Comparison of ENCODE assay signal across 8 mouse cellular contexts in the genomic region with DNA sequence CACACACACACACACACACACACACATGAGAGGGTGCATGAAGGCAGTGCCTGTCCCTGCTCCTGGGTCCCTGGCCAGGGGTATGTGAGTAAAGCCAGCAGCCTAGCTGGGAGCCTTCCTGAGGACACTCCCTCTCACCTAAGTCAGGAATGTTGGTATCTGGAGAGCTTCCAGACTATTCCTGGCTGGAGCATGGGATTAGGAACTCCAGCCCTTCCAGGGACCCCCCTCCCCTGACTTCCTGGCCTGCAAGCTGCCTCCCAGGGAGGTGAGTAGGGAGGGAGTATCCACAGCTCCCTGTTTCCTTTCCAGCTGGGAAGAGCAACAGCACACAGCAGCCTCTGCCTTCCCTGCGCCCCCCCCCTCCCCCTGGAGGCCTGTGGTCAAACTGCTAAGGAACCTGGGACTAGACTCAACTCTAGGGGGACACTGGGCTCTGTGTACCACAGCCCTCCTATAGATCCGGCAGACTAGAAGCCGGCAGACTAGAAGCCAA. TPM values are rescaled to one million over a fixed set of nuclear protein-coding genes. Genes with fewer than 3 reads are reported as not detected.
DNase-seq lines count a peak whose midpoint lies in the region; ATAC-seq lines count a peak whose summit lies in the region.

No protein-coding gene starts in this region.

- 38% methylated on average over 3 of the region's 3 CpGs for WGBS in hindbrain, embryonic 13.5 days
- 32% methylated on average over 2 of the region's 3 CpGs for WGBS in hindbrain, embryonic 14.5 days
- WGBS in forebrain, embryonic 16.5 days: 32% methylated on average over 3 of the region's 3 CpGs

- H3K27ac ChIP-seq in hindbrain, embryonic 13.5 days: no peak overlapping the region
- no peak overlapping the region for H3K27ac ChIP-seq in hindbrain, embryonic 14.5 days
- H3K27ac ChIP-seq in forebrain, embryonic 16.5 days (ENCODE audit: low read length): no peak overlapping the region

- H3K4me1 ChIP-seq in hindbrain, embryonic 13.5 days (replicated peaks): peaks cover 19% of the 10 kb centered on the region
- 0 out of 2 replicates have a peak, but pooled peaks cover 6% of the 10 kb centered on the region for H3K4me1 ChIP-seq in hindbrain, embryonic 14.5 days (replicated peaks; ENCODE audit: control insufficient read depth, insufficient read depth, low read length)
- H3K4me1 ChIP-seq in forebrain, embryonic 16.5 days (replicated peaks; ENCODE audit: control insufficient read depth, insufficient read depth, low read length): peaks cover 9% of the 10 kb centered on the region

- no peaks in the 10 kb centered on the region for H3K36me3 ChIP-seq in hindbrain, embryonic 13.5 days
- no peaks in the 10 kb centered on the region for H3K36me3 ChIP-seq in hindbrain, embryonic 14.5 days (replicated peaks; ENCODE audit: control insufficient read depth, insufficient read depth)
- no peaks in the 10 kb centered on the region for H3K36me3 ChIP-seq in forebrain, embryonic 16.5 days (ENCODE audit: control insufficient read depth, insufficient read depth)

- intact Hi-C loops in gastrocnemius, postnatal 36 days (cut with DNase I): no loop called here

- no peaks in the 10 kb centered on the region for H3K9me3 ChIP-seq in hindbrain, embryonic 13.5 days
- no peaks in the 10 kb centered on the region for H3K9me3 ChIP-seq in hindbrain, embryonic 14.5 days (ENCODE audit: control insufficient read depth, low read length)
- H3K9me3 ChIP-seq in forebrain, embryonic 16.5 days (ENCODE audit: control insufficient read depth, low read length): no peaks in the 10 kb centered on the region

- no peak overlapping the region for H3K4me2 ChIP-seq in hindbrain, embryonic 13.5 days
- no peak overlapping the region for H3K4me2 ChIP-seq in hindbrain, embryonic 14.5 days (replicated peaks)
- H3K4me2 ChIP-seq in forebrain, embryonic 16.5 days (ENCODE audit: low read length): no peak overlapping the region

- no peak overlapping the region for H3K9ac ChIP-seq in hindbrain, embryonic 13.5 days
- H3K9ac ChIP-seq in hindbrain, embryonic 14.5 days: no peak overlapping the region
- no peak overlapping the region for H3K9ac ChIP-seq in forebrain, embryonic 16.5 days (replicated peaks; ENCODE audit: low read depth, low read length)

- H3K4me3 ChIP-seq in hindbrain, embryonic 13.5 days: no peak overlapping the region
- no peak overlapping the region for H3K4me3 ChIP-seq in hindbrain, embryonic 14.5 days (replicated peaks; ENCODE audit: low read length)
- H3K4me3 ChIP-seq in forebrain, embryonic 16.5 days (replicated peaks; ENCODE audit: low read length): no peak overlapping the region

- no peak for DNase-seq in hindbrain, embryonic 14.5 days (ENCODE audit: low spot score)
- DNase-seq in gastrocnemius, postnatal 36 days: peak; percentile 19 to 54
- DNase-seq in kidney, adult 8-10 months: peak; percentile 60 to 78
- peak; percentile 67 for DNase-seq in lung, postnatal 36 days
- DNase-seq in layer of hippocampus, postnatal 14 days (ENCODE audit: low spot score in 2 of 2): no peak
- DNase-seq in thymus, postnatal 25 days: no peak

- H3K27me3 ChIP-seq in hindbrain, embryonic 13.5 days: peaks cover 12% of the 10 kb centered on the region; the same call in 1 of the 2 replicates
- no peaks in the 10 kb centered on the region for H3K27me3 ChIP-seq in hindbrain, embryonic 14.5 days (ENCODE audit: control insufficient read depth, insufficient read depth, low read length)
- H3K27me3 ChIP-seq in forebrain, embryonic 16.5 days (replicated peaks; ENCODE audit: control insufficient read depth, insufficient read depth, low read length): no peaks in the 10 kb centered on the region

- 0 out of 2 replicates have a peak, but pooled peaks have one; percentile 15 for ATAC-seq in hindbrain, embryonic 13.5 days (ENCODE audit: low FRiP score)
- no peak for ATAC-seq in hindbrain, embryonic 14.5 days (ENCODE audit: low FRiP score)
- no peak for ATAC-seq in forebrain, embryonic 16.5 days

RNA-seq across cellular contexts. Expression of a gene that starts 1.2 kb away (rescaled TPM):
- 0.12 TPM in 1 of 2 replicates, not detected in the other for polyA plus RNA-seq in hindbrain, embryonic 13.5 days (2015; fragmentation: Nextera tagmentation; extraction: Ambion mirVana)
- polyA plus RNA-seq in hindbrain, embryonic 14.5 days (2014; fragmentation: Nextera tagmentation; extraction: Ambion mirVana): 0.18 and 0.19 TPM in 2 replicates
- 1 to 10 TPM; 1.1 to 1.3 TPM for total RNA-seq in gastrocnemius, postnatal 36 days (2021)
- total RNA-seq in layer of hippocampus, postnatal 14 days (2021): under 1 TPM; 0.45 to 0.67 TPM
- polyA plus RNA-seq in forebrain, embryonic 16.5 days (2015; fragmentation: Nextera tagmentation; extraction: Ambion mirVana): 0.17 and 0.42 TPM in 2 replicates

RNA-seq across cellular contexts. Expression of a gene that starts 26.1 kb away (rescaled TPM):
- 40.8 and 44.4 TPM in 2 replicates for polyA plus RNA-seq in hindbrain, embryonic 13.5 days (2015; fragmentation: Nextera tagmentation; extraction: Ambion mirVana)
- 64.6 and 72.2 TPM in 2 replicates for polyA plus RNA-seq in hindbrain, embryonic 14.5 days (2014; fragmentation: Nextera tagmentation; extraction: Ambion mirVana)
- not detected for total RNA-seq in gastrocnemius, postnatal 36 days (2021)
- total RNA-seq in layer of hippocampus, postnatal 14 days (2021): 100 to 1,000 TPM; 119 to 130 TPM
- 49.7 and 71.7 TPM in 2 replicates for polyA plus RNA-seq in forebrain, embryonic 16.5 days (2015; fragmentation: Nextera tagmentation; extraction: Ambion mirVana)

Comparison
In these comparisons a context has a peak if more than half of its experiments do, and no peak if none do; other contexts are left out.
1. DNase-seq: peak in gastrocnemius, postnatal 36 days (2 of 2), kidney, adult 8-10 months (2 of 2) and lung, postnatal 36 days (single experiment); none in hindbrain, embryonic 14.5 days (single experiment), layer of hippocampus, postnatal 14 days (0 of 2) and thymus, postnatal 25 days (single experiment).